Mouse (Mus musculus) testis, adult 2 months (tissue): ENCODE data around the gene Olfr689.

Experiments
- CTCF ChIP-seq: fragments of 200-500 bp; IDR thresholded peaks from 2 replicates; pipeline ENCODE4 v1.5.1; 2012; ENCODE audit warnings: low read depth, mild to moderate bottlenecking, inconsistent platforms, low read length, moderate library complexity; ENCODE audit not compliant: control insufficient read depth, insufficient read depth, insufficient replicate concordance
- POLR2A ChIP-seq: fragments of 200-500 bp; IDR thresholded peaks from 2 replicates; pipeline ENCODE4 v1.6.1; 2012; ENCODE audit warnings: low read depth, mild to moderate bottlenecking, inconsistent platforms, low read length, moderate library complexity; ENCODE audit not compliant: control insufficient read depth

DNA sequence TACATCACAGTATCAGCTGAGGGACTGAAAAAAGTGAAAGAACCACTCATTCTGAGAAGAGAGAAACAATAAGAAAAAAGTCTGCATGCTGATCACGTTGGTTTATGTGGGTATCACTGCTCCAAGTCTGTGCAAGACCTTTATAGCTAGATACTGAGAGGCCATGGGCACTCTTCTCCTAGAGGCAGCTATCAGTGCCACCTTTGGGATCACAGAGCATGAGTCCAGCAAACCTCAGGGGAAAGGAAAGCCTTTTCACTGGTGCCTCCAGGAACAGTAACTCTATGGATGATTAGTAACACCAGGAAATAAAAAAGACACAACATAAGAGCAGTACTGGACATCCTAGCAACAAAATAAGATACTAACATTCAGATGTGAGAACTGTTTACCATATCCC lies 31.2 kb downstream of the Olfr689 start, which contains the start of gene Olfr691:
- no peak for TF ChIP-seq POLR2A
- TF ChIP-seq CTCF, result no peak
